Mouse (Mus musculus): Measurements from ENCODE around the gene Rab3gap2. TPM values are rescaled to one million over a fixed set of nuclear protein-coding genes. Genes with fewer than 3 reads are reported as not detected.

Gene Rab3gap2
- total and polyA plus RNA-seq, 3 experiments, result 22.7 to 39.1 (median 24.0) TPM

DNA sequence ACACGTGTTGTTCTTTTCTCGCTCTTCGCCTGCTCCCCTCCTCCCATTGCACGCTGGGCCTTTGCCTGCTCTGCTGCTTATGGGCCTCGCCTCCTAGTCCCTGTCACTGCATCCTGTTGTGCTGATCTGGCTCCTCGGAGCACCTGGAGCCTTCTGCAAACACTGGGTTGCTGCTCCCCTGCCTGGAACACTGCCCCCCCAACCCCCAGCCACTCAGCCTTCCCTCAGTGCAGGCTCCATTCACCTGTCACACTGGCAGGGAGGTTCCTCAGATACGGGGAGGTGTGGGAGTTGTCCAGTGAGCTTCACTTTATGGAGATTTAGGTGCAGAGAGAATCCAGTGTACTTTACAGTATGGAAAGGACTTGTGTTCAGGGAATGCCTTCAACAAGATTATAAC is 41.5 kb downstream of the Rab3gap2 start:
- H3K9me3 ChIP-seq (replicated peaks; ENCODE audit: low read length), result no peaks in the 10 kb centered on the region
- no peak overlapping the region for H3K27ac ChIP-seq (ENCODE audit: insufficient read depth, low read depth)
- H3K9ac ChIP-seq (ENCODE audit: insufficient read depth, low read depth), result no peak overlapping the region
- no peaks in the 10 kb centered on the region for H3K79me2 ChIP-seq (replicated peaks; ENCODE audit: control insufficient read depth, extremely low read depth, insufficient read depth, poor library complexity, severe bottlenecking)
- H3K4me3 ChIP-seq (replicated peaks in 1 of 3; ENCODE audit: low read depth in 2 of 3, low read length in 2 of 3, poor library complexity in 1 of 3), result no peak overlapping the region
- no peak overlapping the region for H3K4me2 ChIP-seq (ENCODE audit: insufficient read depth, low read depth, poor library complexity, severe bottlenecking)
- H3K36me3 ChIP-seq (replicated peaks in 1 of 2; ENCODE audit: control insufficient read depth in 1 of 2, insufficient read depth in 1 of 2, low read length in 1 of 2), result peaks cover 49 to 91% of the 10 kb centered on the region in 2 experiments
- in situ Hi-C loops (cut with MboI; ENCODE audit: low pct_ligation_motif_present, low pct_unique_long_range_greater_than_20kb, low sequenced_read_pairs) (no loop called here), dilution Hi-C loops (cut with MboI; ENCODE audit: extremely low pct_ligation_motif_present, extremely low pct_unique_long_range_greater_than_20kb, low sequenced_read_pairs) (no loop called here)
- peaks cover 0 to 11% of the 10 kb centered on the region in 2 experiments; a peak in 1 of 4 replicates for H3K4me1 ChIP-seq (ENCODE audit: control insufficient read depth in 1 of 2, insufficient read depth in 2 of 2)
- no peaks in the 10 kb centered on the region for H3K27me3 ChIP-seq (replicated peaks)
- DNase-seq (ENCODE audit: extremely low read depth), result no peak
- TF ChIP-seq NRF1 (IDR thresholded peaks at IDR 0.05; ENCODE audit: low read depth, low read length) (no peak), SMC3 (IDR thresholded peaks at IDR 0.05; ENCODE audit: low read depth, low read length) (no peak), ETS1 (conservative IDR thresholded peaks at IDR 0.05; ENCODE audit: low read depth, low read length) (no peak), ZNF384 (IDR thresholded peaks at IDR 0.05; ENCODE audit: low read depth, low read length) (no peak)

DNA sequence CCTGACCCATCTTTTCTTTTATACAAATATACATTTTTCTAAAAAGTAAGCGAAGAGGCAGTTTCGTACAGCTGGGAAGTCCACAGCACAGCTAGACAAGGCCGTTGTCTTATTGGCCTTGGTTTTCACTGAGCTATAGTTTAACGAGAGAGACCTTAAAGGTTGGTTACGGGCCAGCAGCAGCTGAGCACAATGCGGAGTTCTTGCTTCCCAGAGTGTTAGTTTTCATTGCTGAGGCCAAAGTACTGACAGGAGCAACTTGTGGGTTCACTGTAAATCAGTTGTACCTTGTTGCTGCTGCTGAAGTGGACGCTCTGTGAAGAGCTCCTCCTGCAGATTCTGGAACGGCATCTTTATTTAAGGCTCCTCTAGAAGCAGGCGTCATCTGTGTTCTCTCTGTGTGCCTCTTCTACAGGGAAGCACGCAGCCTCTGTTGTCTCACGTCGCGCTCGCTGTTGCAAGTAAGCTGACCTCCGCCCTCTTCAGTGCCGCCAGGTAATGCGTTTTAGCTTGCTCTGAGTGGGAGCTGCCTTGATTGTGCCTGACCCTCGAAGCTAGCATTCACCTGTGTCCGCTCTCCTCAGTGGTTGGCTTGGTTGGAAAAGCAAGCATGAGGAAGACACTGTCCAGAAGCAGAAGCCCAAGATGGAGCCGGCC is 43.6 kb downstream of the Rab3gap2 start:
- in situ Hi-C loops (cut with MboI; ENCODE audit: low pct_ligation_motif_present, low pct_unique_long_range_greater_than_20kb, low sequenced_read_pairs) (no loop called here), dilution Hi-C loops (cut with MboI; ENCODE audit: extremely low pct_ligation_motif_present, extremely low pct_unique_long_range_greater_than_20kb, low sequenced_read_pairs) (no loop called here)
- Histone ChIP-seq H3K4me3 (replicated peaks in 1 of 3; ENCODE audit: low read depth in 2 of 3, low read length in 2 of 3, poor library complexity in 1 of 3) (no peak overlapping the region), H3K4me1 (ENCODE audit: control insufficient read depth in 1 of 2, insufficient read depth in 2 of 2) (peaks cover 0 to 11% of the 10 kb centered on the region in 2 experiments; a peak in 1 of 4 replicates), H3K9ac (ENCODE audit: insufficient read depth, low read depth) (no peak overlapping the region), H3K27me3 (replicated peaks) (no peaks in the 10 kb centered on the region), H3K4me2 (ENCODE audit: insufficient read depth, low read depth, poor library complexity, severe bottlenecking) (no peak overlapping the region), H3K79me2 (replicated peaks; ENCODE audit: control insufficient read depth, extremely low read depth, insufficient read depth, poor library complexity, severe bottlenecking) (no peaks in the 10 kb centered on the region), H3K36me3 (replicated peaks in 1 of 2; ENCODE audit: control insufficient read depth in 1 of 2, insufficient read depth in 1 of 2, low read length in 1 of 2) (peaks cover 58 to 91% of the 10 kb centered on the region in 2 experiments), H3K27ac (ENCODE audit: insufficient read depth, low read depth) (no peak overlapping the region), H3K9me3 (replicated peaks; ENCODE audit: low read length) (no peaks in the 10 kb centered on the region)
- no peak for DNase-seq (ENCODE audit: extremely low read depth)
- no peak for TF ChIP-seq ETS1 (conservative IDR thresholded peaks at IDR 0.05; ENCODE audit: low read depth, low read length)
- TF ChIP-seq UBTF (IDR thresholded peaks at IDR 0.05; ENCODE audit: low read depth, low read length), result no peak
- no peak for TF ChIP-seq TCF12 (IDR thresholded peaks at IDR 0.05; ENCODE audit: low read depth, low read length)
- TF ChIP-seq MAZ (IDR thresholded peaks at IDR 0.05; ENCODE audit: low read depth, low read length), result no peak
- no peak for TF ChIP-seq POLR2AphosphoS2 (IDR thresholded peaks at IDR 0.05; ENCODE audit: low read depth, low read length)
- TF ChIP-seq SMC3 (IDR thresholded peaks at IDR 0.05; ENCODE audit: low read depth, low read length), result no peak
- TF ChIP-seq JUN (IDR thresholded peaks at IDR 0.05; ENCODE audit: insufficient read depth, low read depth, low read length), result no peak

GRCm38 (mm10) chr1:185248728-185249127 is 44.8 kb downstream of the Rab3gap2 start:
- no peak for DNase-seq (ENCODE audit: extremely low read depth)
- Histone ChIP-seq H3K4me2 (ENCODE audit: insufficient read depth, low read depth, poor library complexity, severe bottlenecking) (no peak overlapping the region), H3K27me3 (replicated peaks) (no peaks in the 10 kb centered on the region), H3K4me1 (ENCODE audit: control insufficient read depth in 1 of 2, insufficient read depth in 2 of 2) (peaks cover 0 to 11% of the 10 kb centered on the region in 2 experiments; a peak in 1 of 4 replicates), H3K27ac (ENCODE audit: insufficient read depth, low read depth) (no peak overlapping the region), H3K79me2 (replicated peaks; ENCODE audit: control insufficient read depth, extremely low read depth, insufficient read depth, poor library complexity, severe bottlenecking) (no peaks in the 10 kb centered on the region), H3K9ac (ENCODE audit: insufficient read depth, low read depth) (no peak overlapping the region), H3K9me3 (replicated peaks; ENCODE audit: low read length) (no peaks in the 10 kb centered on the region), H3K4me3 (replicated peaks in 1 of 3; ENCODE audit: low read depth in 2 of 3, low read length in 2 of 3, poor library complexity in 1 of 3) (no peak overlapping the region), H3K36me3 (replicated peaks in 1 of 2; ENCODE audit: control insufficient read depth in 1 of 2, insufficient read depth in 1 of 2, low read length in 1 of 2) (peaks cover 57 to 91% of the 10 kb centered on the region in 2 experiments)
- dilution Hi-C loops (cut with MboI; ENCODE audit: extremely low pct_ligation_motif_present, extremely low pct_unique_long_range_greater_than_20kb, low sequenced_read_pairs) (no loop called here), in situ Hi-C loops (cut with MboI; ENCODE audit: low pct_ligation_motif_present, low pct_unique_long_range_greater_than_20kb, low sequenced_read_pairs) (no loop called here)
- TF ChIP-seq ZNF384 (IDR thresholded peaks at IDR 0.05; ENCODE audit: low read depth, low read length) (no peak), MXI1 (IDR thresholded peaks at IDR 0.05; ENCODE audit: low read depth, low read length) (no peak), ETS1 (conservative IDR thresholded peaks at IDR 0.05; ENCODE audit: low read depth, low read length) (no peak), CHD2 (IDR thresholded peaks at IDR 0.05; ENCODE audit: low read length) (no peak), ZMIZ1 (IDR thresholded peaks at IDR 0.05; ENCODE audit: low read depth, low read length) (no peak), PAX5 (IDR thresholded peaks at IDR 0.05; ENCODE audit: low read length) (no peak), CHD1 (IDR thresholded peaks at IDR 0.05; ENCODE audit: low read depth, low read length) (no peak), SMC3 (IDR thresholded peaks at IDR 0.05; ENCODE audit: low read depth, low read length) (no peak), JUND (conservative IDR thresholded peaks at IDR 0.05; ENCODE audit: low read depth, low read length) (no peak)
